Mouse (Mus musculus) liver (tissue): Measurements from ENCODE around the gene Egfl8.

Experiments
- DNase-seq: peaks from one replicate; pipeline ENCODE4 v3.0.0-alpha.2; 2020; ENCODE audit warnings: mixed read lengths

Gene Egfl8

GRCm38 (mm10) chr17:34569919-34570318 lies 45.9 kb downstream of the Egfl8 start:
- DNase-seq: no peak

- no peak for DNase-seq
These were observed 47.4 kb downstream of the Egfl8 start for GRCm38 (mm10) chr17:34568421-34568820.

GRCm38 (mm10) chr17:34567311-34567710 lies 48.5 kb downstream of the Egfl8 start:
- no peak for DNase-seq

GRCm38 (mm10) chr17:34564796-34565195 lies 51.0 kb downstream of the Egfl8 start:
- no peak for DNase-seq

- peak; percentile 25 for DNase-seq
These were observed 51.8 kb downstream of the Egfl8 start, which contains the start of gene Notch4 for GRCm38 (mm10) chr17:34564003-34564421. Gene Notch4 (plus strand): TSS chr17:34564268.

GRCm38 (mm10) chr17:34563354-34563753 lies 52.4 kb downstream of the Egfl8 start:
- no peak for DNase-seq
